Mouse (Mus musculus): ENCODE data around the gene Rnf13. TPM values are rescaled to one million over a fixed set of nuclear protein-coding genes. Genes with fewer than 3 reads are reported as not detected.

Gene Rnf13
- polyA plus RNA-seq (2012; rRNA removed): 27.9 and 35.1 TPM in 2 replicates

- WGBS: under 1% methylated on average over 59 of the region's 59 CpGs
- DNase-seq: peak; percentile 96
- Histone ChIP-seq H3K4me1 (replicated peaks; ENCODE audit: control insufficient read depth, insufficient read depth, low read length) (no peaks in the 10 kb centered on the region; the same call in 1 of the 2 replicates), H3K27me3 (ENCODE audit: control insufficient read depth, insufficient read depth, low read length) (no peaks in the 10 kb centered on the region), H3K27ac (ENCODE audit: control insufficient read depth, insufficient read depth, low read length) (peak within 1 kb of the TSS; percentile 33; the same call in 1 of the 2 replicates), H3K4me3 (ENCODE audit: control insufficient read depth, insufficient read depth, low read length) (peak within 1 kb of the TSS; percentile 88), H3K36me3 (ENCODE audit: control insufficient read depth, insufficient read depth, low read length) (no peaks in the 10 kb centered on the region)
- peak; percentile 40; the same call in 1 of the 2 replicates for TF ChIP-seq CTCF (IDR thresholded peaks at IDR 0.05; ENCODE audit: borderline replicate concordance, control insufficient read depth, extremely low read depth, insufficient read depth, low read length, poor library complexity)
- peak; percentile 51; the same call in 1 of the 2 replicates for TF ChIP-seq POLR2A (IDR thresholded peaks at IDR 0.05; ENCODE audit: control insufficient read depth, extremely low read depth, insufficient read depth, low read length, poor library complexity)
Observed at GRCm38 (mm10) chr3:57735511-57736370, at the start of gene Rnf13. Gene Rnf13, plus strand, starts transcription at chr3:57736062.

DNA sequence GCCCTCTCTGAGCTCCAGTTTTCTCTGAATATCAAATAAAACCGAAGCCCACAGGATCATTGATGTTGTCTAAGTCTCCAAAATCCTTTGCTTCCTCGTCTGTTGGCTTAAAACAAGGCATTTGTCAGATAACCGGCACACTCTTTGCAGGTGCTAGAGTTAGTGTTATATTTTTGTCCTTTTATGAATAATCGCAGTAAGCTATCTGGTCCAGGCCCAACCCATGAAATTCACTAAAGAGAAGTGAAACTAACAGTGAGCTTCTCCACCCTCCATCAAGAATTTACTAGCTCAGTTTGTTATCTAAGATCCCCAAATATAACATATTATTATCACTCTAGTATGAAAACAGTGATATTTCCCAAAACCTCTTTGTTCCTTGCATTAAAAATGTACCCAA lies 44.1 kb upstream of the Rnf13 start:
- no peak for TF ChIP-seq CTCF (IDR thresholded peaks at IDR 0.05; ENCODE audit: borderline replicate concordance, control insufficient read depth, extremely low read depth, insufficient read depth, low read length, poor library complexity)
- no peak for TF ChIP-seq POLR2A (IDR thresholded peaks at IDR 0.05; ENCODE audit: control insufficient read depth, extremely low read depth, insufficient read depth, low read length, poor library complexity)
- no peaks in the 10 kb centered on the region for H3K4me1 ChIP-seq (replicated peaks; ENCODE audit: control insufficient read depth, insufficient read depth, low read length)
- no peaks in the 10 kb centered on the region for H3K36me3 ChIP-seq (ENCODE audit: control insufficient read depth, insufficient read depth, low read length)
- H3K27me3 ChIP-seq (ENCODE audit: control insufficient read depth, insufficient read depth, low read length): no peaks in the 10 kb centered on the region
- H3K27ac ChIP-seq (ENCODE audit: control insufficient read depth, insufficient read depth, low read length): no peak overlapping the region
- DNase-seq: no peak
- WGBS: 47% methylated on average over 4 of the region's 4 CpGs
- H3K4me3 ChIP-seq (ENCODE audit: control insufficient read depth, insufficient read depth, low read length): no peak overlapping the region

- no peaks in the 10 kb centered on the region for H3K4me1 ChIP-seq (replicated peaks; ENCODE audit: control insufficient read depth, insufficient read depth, low read length)
- no peak within 1 kb of the TSS for H3K27ac ChIP-seq (ENCODE audit: control insufficient read depth, insufficient read depth, low read length)
- DNase-seq: no peak
- no peak within 1 kb of the TSS for H3K4me3 ChIP-seq (ENCODE audit: control insufficient read depth, insufficient read depth, low read length)
- WGBS: 91% methylated on average over 2 of the region's 2 CpGs
- H3K27me3 ChIP-seq (ENCODE audit: control insufficient read depth, insufficient read depth, low read length): no peaks in the 10 kb centered on the region
- H3K36me3 ChIP-seq (ENCODE audit: control insufficient read depth, insufficient read depth, low read length): no peaks in the 10 kb centered on the region
- TF ChIP-seq POLR2A (IDR thresholded peaks at IDR 0.05; ENCODE audit: control insufficient read depth, extremely low read depth, insufficient read depth, low read length, poor library complexity) (no peak), CTCF (IDR thresholded peaks at IDR 0.05; ENCODE audit: borderline replicate concordance, control insufficient read depth, extremely low read depth, insufficient read depth, low read length, poor library complexity) (no peak)
Observed at GRCm38 (mm10) chr3:57692719-57693118, 43.1 kb upstream of the Rnf13 start, which contains the start of gene Ankub1. Gene Ankub1, minus strand, starts transcription at chr3:57692799.

DNA sequence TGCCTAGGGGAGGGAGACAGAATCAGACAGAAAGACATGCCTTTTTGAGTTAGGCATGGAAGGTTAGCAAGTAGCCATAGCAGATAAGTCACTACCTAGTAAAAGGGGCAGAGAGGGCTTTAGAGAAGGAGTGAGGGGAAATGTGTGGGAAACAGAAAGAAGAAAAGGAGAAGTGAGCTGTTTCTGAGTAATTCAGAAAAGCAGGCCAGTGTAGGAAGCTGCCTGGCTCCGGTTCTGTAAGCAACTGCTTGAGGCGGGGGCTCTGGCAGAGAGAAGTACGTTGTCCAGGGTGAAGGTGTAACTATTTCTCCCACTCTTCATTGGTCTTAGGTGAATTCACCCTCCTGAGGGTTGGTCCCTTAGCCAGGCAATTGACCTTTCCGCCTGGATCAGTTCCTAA lies 39.6 kb upstream of the Rnf13 start:
- Histone ChIP-seq H3K27me3 (ENCODE audit: control insufficient read depth, insufficient read depth, low read length) (no peaks in the 10 kb centered on the region), H3K4me1 (replicated peaks; ENCODE audit: control insufficient read depth, insufficient read depth, low read length) (no peaks in the 10 kb centered on the region), H3K36me3 (ENCODE audit: control insufficient read depth, insufficient read depth, low read length) (no peaks in the 10 kb centered on the region), H3K27ac (ENCODE audit: control insufficient read depth, insufficient read depth, low read length) (no peak overlapping the region), H3K4me3 (ENCODE audit: control insufficient read depth, insufficient read depth, low read length) (no peak overlapping the region)
- WGBS: 66% methylated on average over 4 of the region's 4 CpGs
- TF ChIP-seq CTCF (IDR thresholded peaks at IDR 0.05; ENCODE audit: borderline replicate concordance, control insufficient read depth, extremely low read depth, insufficient read depth, low read length, poor library complexity) (no peak), POLR2A (IDR thresholded peaks at IDR 0.05; ENCODE audit: control insufficient read depth, extremely low read depth, insufficient read depth, low read length, poor library complexity) (no peak)
- DNase-seq: no peak

DNA sequence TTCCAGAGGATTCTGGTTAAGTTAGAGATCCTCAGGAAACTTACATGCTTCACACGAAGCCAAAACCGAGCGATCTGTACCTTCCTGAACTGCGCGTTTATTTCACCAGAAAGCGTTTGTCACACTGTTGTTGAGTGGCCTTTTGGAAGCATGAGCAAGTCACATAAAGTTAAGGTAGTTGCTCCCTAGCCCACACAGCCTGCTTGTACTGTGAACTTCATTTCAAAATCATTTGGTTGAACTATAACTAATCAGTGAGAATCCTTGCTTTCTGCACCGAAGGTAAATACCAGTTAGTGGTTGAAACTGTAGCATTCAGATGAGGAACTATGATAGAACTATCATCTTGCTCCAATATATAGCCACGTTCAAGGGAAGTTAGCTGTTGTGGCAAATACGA lies 39.1 kb upstream of the Rnf13 start:
- Histone ChIP-seq H3K4me1 (replicated peaks; ENCODE audit: control insufficient read depth, insufficient read depth, low read length) (no peaks in the 10 kb centered on the region), H3K27me3 (ENCODE audit: control insufficient read depth, insufficient read depth, low read length) (no peaks in the 10 kb centered on the region)
- 82% methylated on average over 9 of the region's 9 CpGs for WGBS

GRCm38 (mm10) chr3:57714151-57714550 lies 21.7 kb upstream of the Rnf13 start:
- DNase-seq: no peak
- H3K36me3 ChIP-seq (ENCODE audit: control insufficient read depth, insufficient read depth, low read length): no peaks in the 10 kb centered on the region
- no peaks in the 10 kb centered on the region for H3K4me1 ChIP-seq (replicated peaks; ENCODE audit: control insufficient read depth, insufficient read depth, low read length)
- no peak overlapping the region for H3K27ac ChIP-seq (ENCODE audit: control insufficient read depth, insufficient read depth, low read length)
- H3K4me3 ChIP-seq (ENCODE audit: control insufficient read depth, insufficient read depth, low read length): no peak overlapping the region
- WGBS: 92% methylated on average over 6 of the region's 6 CpGs
- no peaks in the 10 kb centered on the region for H3K27me3 ChIP-seq (ENCODE audit: control insufficient read depth, insufficient read depth, low read length)
- TF ChIP-seq CTCF (IDR thresholded peaks at IDR 0.05; ENCODE audit: borderline replicate concordance, control insufficient read depth, extremely low read depth, insufficient read depth, low read length, poor library complexity) (no peak), POLR2A (IDR thresholded peaks at IDR 0.05; ENCODE audit: control insufficient read depth, extremely low read depth, insufficient read depth, low read length, poor library complexity) (no peak)

More for the DNA sequence above, 39.1 kb upstream of the Rnf13 start:
- Histone ChIP-seq H3K36me3 (ENCODE audit: control insufficient read depth, insufficient read depth, low read length) (no peaks in the 10 kb centered on the region), H3K27ac (ENCODE audit: control insufficient read depth, insufficient read depth, low read length) (no peak overlapping the region), H3K4me3 (ENCODE audit: control insufficient read depth, insufficient read depth, low read length) (no peak overlapping the region)
- no peak for TF ChIP-seq POLR2A (IDR thresholded peaks at IDR 0.05; ENCODE audit: control insufficient read depth, extremely low read depth, insufficient read depth, low read length, poor library complexity)
- no peak for TF ChIP-seq CTCF (IDR thresholded peaks at IDR 0.05; ENCODE audit: borderline replicate concordance, control insufficient read depth, extremely low read depth, insufficient read depth, low read length, poor library complexity)
- DNase-seq: no peak
